Mouse (Mus musculus) midbrain, embryonic 11.5 days (tissue): ENCODE measurements around the gene Nfatc4. TPM values are rescaled to one million over a fixed set of nuclear protein-coding genes. Genes with fewer than 3 reads are reported as not detected.
A peak's percentile ranks its signal among the peaks of the same experiment; 100 is the strongest.

Experiments used
- ATAC-seq: fragments of 200-750 bp; cut with Nextera tagmentation; 2 replicates; pipeline ENCODE4 v1.8.0; 2017; ENCODE audit warnings: moderate TSS enrichment, moderate library complexity; ENCODE audit not compliant: low FRiP score
- DNase-seq: peaks from one replicate; pipeline ENCODE4 v3.0.0; 2015; ENCODE audit warnings: low spot score; ENCODE audit errors: missing footprints
- H3K27ac ChIP-seq: fragments of 300-500 bp; sonication (generic); 2 replicates; pipeline ENCODE4 v1.5.1; 2014; ENCODE audit warnings: low read depth, low read length
- H3K27me3 ChIP-seq: fragments of 300-500 bp; sonication (generic); 2 replicates; pipeline ENCODE4 v1.6.1; 2014; ENCODE audit warnings: mild to moderate bottlenecking, low read length, moderate library complexity, mixed read lengths; ENCODE audit not compliant: control insufficient read depth, insufficient read depth
- H3K36me3 ChIP-seq: fragments of 300-500 bp; sonication (generic); 2 replicates; pipeline ENCODE4 v1.6.1; 2014; ENCODE audit warnings: mild to moderate bottlenecking, low read length, moderate library complexity, mixed read lengths; ENCODE audit not compliant: control insufficient read depth, insufficient read depth
- H3K4me1 ChIP-seq: fragments of 300-500 bp; sonication (generic); 2 replicates; pipeline ENCODE4 v1.6.1; 2014; ENCODE audit warnings: low read length; ENCODE audit not compliant: control insufficient read depth, insufficient read depth
- H3K4me2 ChIP-seq: fragments of 300-500 bp; sonication (generic); 2 replicates; pipeline ENCODE4 v1.6.1; 2014; ENCODE audit warnings: mild to moderate bottlenecking, moderate library complexity
- H3K4me3 ChIP-seq: fragments of 300-500 bp; sonication (generic); 2 replicates; pipeline ENCODE4 v1.5.1; 2014; ENCODE audit warnings: low read depth, low read length
- H3K9ac ChIP-seq: fragments of 300-500 bp; sonication (generic); 2 replicates; pipeline ENCODE4 v1.6.1; 2014; ENCODE audit warnings: low read length
- H3K9me3 ChIP-seq: fragments of 300-500 bp; sonication (generic); 2 replicates; pipeline ENCODE4 v1.6.1; 2016; ENCODE audit warnings: low read length; ENCODE audit not compliant: control insufficient read depth
- WGBS: fragments of 180-500 bp; shearing (Covaris S2); extraction: QIAGEN DNeasy Blood & Tissue Kit; methylation state at CpG from one replicate; pipeline ENCODE4 v1.1.7; 2014; 5-methylcytosine and 5-hydroxymethylcytosine counted together
- polyA plus RNA-seq: library from polyadenylated mRNA; unstranded; fragments of >200 nt; fragmentation: Nextera tagmentation; extraction: Ambion mirVana; gene quantifications from 2 replicates; pipeline ENCODE4 v1.2.1, GENCODE M21; 2014

Nfatc4 gene
- polyA plus RNA-seq, 1 experiment from 2014 or later = 11.5 TPM

GRCm38 (mm10) chr14:55857588-55857987 lies 34.6 kb downstream of the Nfatc4 start:
- H3K27ac ChIP-seq = no peak overlapping the region
- H3K27me3 ChIP-seq = no peaks in the 10 kb centered on the region
- DNase-seq (no peak), ATAC-seq (no peak)
- peaks cover 38% of the 10 kb centered on the region for H3K4me1 ChIP-seq
- H3K9me3 ChIP-seq = no peaks in the 10 kb centered on the region
- H3K36me3 ChIP-seq = no peaks in the 10 kb centered on the region
- no peak overlapping the region for H3K4me2 ChIP-seq
- WGBS = 80% methylated on average over 4 of the region's 4 CpGs
- H3K4me3 ChIP-seq = no peak overlapping the region
- H3K9ac ChIP-seq = no peak overlapping the region

GRCm38 (mm10) chr14:55862186-55862585 lies 39.2 kb downstream of the Nfatc4 start:
- H3K27ac ChIP-seq = no peak overlapping the region
- WGBS = 68% methylated on average over 6 of the region's 6 CpGs
- peaks cover 12% of the 10 kb centered on the region for H3K4me1 ChIP-seq
- H3K9me3 ChIP-seq = no peaks in the 10 kb centered on the region
- H3K36me3 ChIP-seq = peaks cover 8% of the 10 kb centered on the region
- ATAC-seq (no peak), DNase-seq (no peak)
- H3K4me2 ChIP-seq = no peak overlapping the region
- H3K9ac ChIP-seq = no peak overlapping the region
- H3K4me3 ChIP-seq = no peak overlapping the region
- no peaks in the 10 kb centered on the region for H3K27me3 ChIP-seq

- no peak overlapping the region for H3K27ac ChIP-seq
These were observed 40.0 kb downstream of the Nfatc4 start for GRCm38 (mm10) chr14:55862970-55863369.

GRCm38 (mm10) chr14:55863773-55864172 lies 40.8 kb downstream of the Nfatc4 start:
- ATAC-seq (peak; percentile 62; the same call in 1 of the 2 replicates), DNase-seq (peak; percentile 97)
- H3K27ac ChIP-seq = no peak overlapping the region
- H3K4me1 ChIP-seq = peaks cover 12% of the 10 kb centered on the region
- H3K9me3 ChIP-seq = no peaks in the 10 kb centered on the region
- H3K4me3 ChIP-seq = no peak overlapping the region
- H3K36me3 ChIP-seq = peaks cover 13% of the 10 kb centered on the region
- WGBS = 32% methylated on average over 7 of the region's 7 CpGs
- no peak overlapping the region for H3K9ac ChIP-seq
- H3K4me2 ChIP-seq = no peak overlapping the region
- no peaks in the 10 kb centered on the region for H3K27me3 ChIP-seq

More at GRCm38 (mm10) chr14:55862970-55863369, 40.0 kb downstream of the Nfatc4 start:
- DNase-seq (no peak), ATAC-seq (no peak)
- Histone ChIP-seq H3K4me1 (peaks cover 12% of the 10 kb centered on the region), H3K4me2 (no peak overlapping the region), H3K4me3 (no peak overlapping the region), H3K9ac (no peak overlapping the region), H3K9me3 (no peaks in the 10 kb centered on the region), H3K27me3 (no peaks in the 10 kb centered on the region), H3K36me3 (peaks cover 8% of the 10 kb centered on the region)
- WGBS = 96% methylated on average over 10 of the region's 10 CpGs

GRCm38 (mm10) chr14:55866962-55867361 lies 44.0 kb downstream of the Nfatc4 start:
- DNase-seq (peak; percentile 95), ATAC-seq (no peak)
- Histone ChIP-seq H3K36me3 (peaks cover 34% of the 10 kb centered on the region), H3K4me2 (no peak overlapping the region), H3K9ac (no peak overlapping the region), H3K4me1 (peaks cover 3% of the 10 kb centered on the region), H3K9me3 (no peaks in the 10 kb centered on the region), H3K4me3 (no peak overlapping the region), H3K27ac (no peak overlapping the region), H3K27me3 (no peaks in the 10 kb centered on the region)
- 34% methylated on average over 4 of the region's 4 CpGs for WGBS

- DNase-seq = peak; percentile 17
- Histone ChIP-seq H3K9ac (no peak overlapping the region), H3K27ac (no peak overlapping the region), H3K36me3 (peaks cover 35% of the 10 kb centered on the region), H3K4me2 (no peak overlapping the region), H3K9me3 (no peaks in the 10 kb centered on the region), H3K4me3 (no peak overlapping the region), H3K27me3 (no peaks in the 10 kb centered on the region), H3K4me1 (no peaks in the 10 kb centered on the region)
- no peak for ATAC-seq
- 91% methylated on average over 14 of the region's 14 CpGs for WGBS
These were observed 45.5 kb downstream of the Nfatc4 start for GRCm38 (mm10) chr14:55868230-55869026.

- no peak overlapping the region for H3K9ac ChIP-seq
- no peak overlapping the region for H3K4me2 ChIP-seq
- DNase-seq (no peak), ATAC-seq (no peak)
- 97% methylated on average over 6 of the region's 6 CpGs for WGBS
- H3K27me3 ChIP-seq = no peaks in the 10 kb centered on the region
- no peak overlapping the region for H3K27ac ChIP-seq
- H3K9me3 ChIP-seq = no peaks in the 10 kb centered on the region
- H3K36me3 ChIP-seq = peaks cover 35% of the 10 kb centered on the region
- no peaks in the 10 kb centered on the region for H3K4me1 ChIP-seq
- H3K4me3 ChIP-seq = no peak overlapping the region
These were observed 46.6 kb downstream of the Nfatc4 start for GRCm38 (mm10) chr14:55869538-55869937.

GRCm38 (mm10) chr14:55872039-55872438 lies 49.1 kb downstream of the Nfatc4 start:
- no peak for ATAC-seq
- Histone ChIP-seq H3K9ac (no peak overlapping the region), H3K27ac (no peak overlapping the region), H3K27me3 (no peaks in the 10 kb centered on the region), H3K36me3 (peaks cover 27% of the 10 kb centered on the region; the same call in 1 of the 2 replicates), H3K4me1 (no peaks in the 10 kb centered on the region), H3K4me2 (no peak overlapping the region), H3K4me3 (no peak overlapping the region), H3K9me3 (no peaks in the 10 kb centered on the region)
- WGBS = 94% methylated on average over 12 of the region's 12 CpGs
- DNase-seq = no peak

GRCm38 (mm10) chr14:55872551-55872950 lies 49.6 kb downstream of the Nfatc4 start:
- no peak overlapping the region for H3K27ac ChIP-seq

More at GRCm38 (mm10) chr14:55872551-55872950, 49.6 kb downstream of the Nfatc4 start:
- Histone ChIP-seq H3K36me3 (peaks cover 27% of the 10 kb centered on the region; the same call in 1 of the 2 replicates), H3K4me2 (no peak overlapping the region), H3K9ac (no peak overlapping the region), H3K4me3 (no peak overlapping the region), H3K4me1 (no peaks in the 10 kb centered on the region), H3K9me3 (no peaks in the 10 kb centered on the region), H3K27me3 (no peaks in the 10 kb centered on the region)
- ATAC-seq (no peak), DNase-seq (no peak)
- 93% methylated on average over 17 of the region's 17 CpGs for WGBS
